Mouse (Mus musculus): ENCODE measurements around the gene Sgtb. TPM values are rescaled to one million over a fixed set of nuclear protein-coding genes. Genes with fewer than 3 reads are reported as not detected.

Sgtb gene
- total RNA-seq, 2 experiments from 2014 or later, result 5.2 to 7.6 TPM

DNA sequence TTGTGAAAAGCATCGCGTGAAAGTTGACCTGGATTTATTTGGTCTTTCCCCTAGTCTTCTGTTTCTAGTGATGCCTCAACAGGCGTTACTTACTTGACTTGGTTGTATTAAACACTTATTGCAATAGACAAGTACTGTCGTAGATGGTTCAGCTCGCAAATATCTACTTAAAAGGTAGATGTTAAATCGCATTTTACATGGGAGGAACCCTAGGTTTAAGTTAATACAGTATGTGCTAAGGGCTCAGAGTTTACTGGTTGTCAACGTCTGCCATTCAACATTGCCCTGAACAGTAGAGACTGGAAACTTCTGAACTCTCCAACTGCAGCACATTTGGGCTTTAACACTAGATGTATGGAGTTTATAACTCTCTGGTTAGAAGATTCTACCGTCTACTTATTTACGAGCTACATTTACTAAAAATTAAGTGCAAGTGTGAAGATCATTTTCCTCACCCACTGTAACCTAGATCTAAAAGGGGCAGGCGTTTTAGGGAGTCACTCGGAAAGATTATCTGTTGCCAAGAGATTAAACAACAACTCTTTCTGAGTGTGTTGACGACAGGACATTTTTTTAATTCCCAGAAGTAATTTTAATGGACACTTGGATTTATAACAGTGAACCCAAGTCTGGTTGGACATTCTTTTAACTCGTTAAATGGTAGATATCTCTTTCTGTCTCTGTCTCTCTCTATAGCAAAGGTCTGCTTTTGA lies 69.8 kb downstream of the Sgtb start:
- no peak for DNase-seq

DNA sequence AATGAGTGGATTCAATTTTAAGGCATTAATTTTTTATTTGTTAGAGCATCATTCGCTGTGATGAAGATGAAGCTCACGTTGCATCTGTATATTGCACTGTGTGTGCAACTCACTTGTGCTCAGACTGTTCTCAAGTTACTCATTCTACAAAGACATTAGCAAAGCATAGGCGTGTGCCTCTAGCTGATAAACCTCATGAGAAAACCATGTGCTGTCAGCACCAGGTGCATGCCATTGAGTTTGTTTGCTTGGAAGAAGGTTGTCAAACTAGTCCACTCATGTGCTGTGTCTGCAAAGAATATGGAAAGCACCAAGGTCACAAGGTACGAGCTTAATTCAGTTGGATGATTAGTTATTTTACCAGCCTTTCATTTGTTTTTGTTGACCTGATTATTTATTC lies 77.8 kb downstream of the Sgtb start:
- DNase-seq, result no peak

Other genes with a start within 250 kb of the Sgtb start
- gene Erbin, start 189.2 kb upstream of the Sgtb start, total RNA-seq (2021), result 10 to 100 TPM; 73.8 to 80.7 TPM
- gene Nln, start 127 bp upstream of the Sgtb start, total RNA-seq (2021), result 10 to 100 TPM; 27.2 to 28.4 TPM
- 10 to 100 TPM; 47.1 to 51.4 TPM for gene Trappc13, start 68.7 kb downstream of the Sgtb start, total RNA-seq (2021)
- gene Trim23, start 69.1 kb downstream of the Sgtb start, total RNA-seq (2021), result 10 to 100 TPM; 19.2 to 20.3 TPM
- 1 to 10 TPM; 6.7 to 7.7 TPM for gene Cenpk, start 118.9 kb downstream of the Sgtb start, total RNA-seq (2021)
- gene Ppwd1, start 119.1 kb downstream of the Sgtb start, total RNA-seq (2021), result 10 to 100 TPM; 15.0 to 18.3 TPM
- 1 to 10 TPM; 3.7 to 5.1 TPM for gene Adamts6, start 178.1 kb downstream of the Sgtb start, total RNA-seq (2021)